ENCODE assay signal across 17 mouse cellular contexts in the genomic region with DNA sequence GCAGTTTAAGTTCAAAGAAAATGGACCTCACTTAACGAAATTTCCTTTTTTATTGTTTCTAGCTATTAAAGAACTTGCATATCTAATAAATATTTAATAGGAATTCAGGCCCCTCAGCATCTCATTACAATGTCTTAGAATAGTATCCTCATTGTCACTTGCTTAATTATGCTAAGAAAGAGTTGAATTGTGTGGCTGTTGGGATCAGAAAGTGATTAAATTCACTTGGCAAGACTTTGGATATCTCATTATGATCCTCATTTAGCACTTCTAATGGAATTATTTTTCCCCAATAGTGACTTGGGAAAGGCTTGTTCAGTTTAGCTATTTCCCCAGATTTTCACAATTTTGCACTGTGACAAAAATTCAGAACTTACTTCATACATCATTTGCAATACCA.
"Had no signal": no experiment of that assay in that cellular context is flagged by ENCODE, and none has a peak within 500 bp of the region (broad histone marks: within the 10 kb centered on the region; RNA-seq: fewer than 3 reads in every experiment).

No protein-coding gene starts in this region.

- H3K27me3 ChIP-seq: lung, embryonic 15.5 days; midbrain, embryonic 13.5 days; midbrain, embryonic 15.5 days; neural tube, embryonic 12.5 days; stomach, embryonic 15.5 days had no signal

- H3K4me2 ChIP-seq: lung, embryonic 15.5 days; midbrain, embryonic 11.5 days; midbrain, embryonic 13.5 days; midbrain, embryonic 15.5 days; neural tube, embryonic 12.5 days; stomach, embryonic 15.5 days had no signal

- H3K27ac ChIP-seq: lung, embryonic 15.5 days; macrophage; midbrain, embryonic 13.5 days; midbrain, embryonic 15.5 days; neural tube, embryonic 12.5 days; stomach, embryonic 15.5 days; stomach, postnatal 0 days had no signal

- H3K36me3 ChIP-seq: lung, embryonic 15.5 days; midbrain, embryonic 13.5 days; midbrain, embryonic 15.5 days; neural tube, embryonic 12.5 days; stomach, embryonic 15.5 days had no signal

- H3K9ac ChIP-seq: lung, embryonic 15.5 days; midbrain, embryonic 13.5 days; midbrain, embryonic 15.5 days; neural tube, embryonic 12.5 days; stomach, embryonic 15.5 days had no signal

- ATAC-seq: lung, postnatal 0 days; midbrain, embryonic 13.5 days; midbrain, embryonic 15.5 days had no signal

- DNase-seq: lung, adult 2 months; lung, postnatal 14 days; lung, postnatal 36 days; right cerebral cortex, postnatal 14 days; thymus, adult 2 months; thymus, postnatal 25 days; thymus, postnatal 4 days had no signal

- H3K4me3 ChIP-seq: lung, embryonic 15.5 days; megakaryocyte, embryonic 14.5 days; midbrain, embryonic 13.5 days; midbrain, embryonic 15.5 days; neural tube, embryonic 12.5 days; stomach, embryonic 15.5 days had no signal

- H3K9me3 ChIP-seq: lung, embryonic 15.5 days; megakaryocyte, embryonic 14.5 days; midbrain, embryonic 13.5 days; midbrain, embryonic 15.5 days; neural tube, embryonic 12.5 days; stomach, embryonic 15.5 days had no signal

- H3K4me1 ChIP-seq: lung, embryonic 15.5 days; megakaryocyte, embryonic 14.5 days; midbrain, embryonic 13.5 days; midbrain, embryonic 15.5 days; neural tube, embryonic 12.5 days; stomach, embryonic 15.5 days had no signal
